Mouse (Mus musculus) cerebellum, postnatal 14 days (tissue): ENCODE measurements around the gene Ethe1.
A peak's percentile ranks its signal among the peaks of the same experiment; 100 is the strongest.

Experiments
- DNase-seq, 2 experiments: peaks; one replicate each; pipeline ENCODE4 v3.0.0; 2021; ENCODE audit warnings: mixed read lengths in 2 of 2

The Ethe1 gene

GRCm38 (mm10) chr7:24587330-24588105 is at the start of gene Ethe1, which contains the start of gene Zfp575:
Ethe1 (plus strand) TSS chr7:24587543.
Zfp575 (minus strand) TSS chr7:24587641.
- DNase-seq: peak; percentile 82 to 86

- peak; percentile 85 to 89 for DNase-seq
These were observed 49.8 kb upstream of the Ethe1 start for GRCm38 (mm10) chr7:24537591-24537990.

- peak in 1 of 2 experiments; percentile 36 for DNase-seq
These were observed 49.2 kb upstream of the Ethe1 start for GRCm38 (mm10) chr7:24538154-24538553.

GRCm38 (mm10) chr7:24538701-24539100 is 48.6 kb upstream of the Ethe1 start:
- no peak for DNase-seq

GRCm38 (mm10) chr7:24539686-24540085 is 47.7 kb upstream of the Ethe1 start:
- no peak for DNase-seq

GRCm38 (mm10) chr7:24544506-24544905 is 42.8 kb upstream of the Ethe1 start:
- no peak for DNase-seq

GRCm38 (mm10) chr7:24546068-24546614 is 41.2 kb upstream of the Ethe1 start, which contains the start of the genes Pinlyp and Xrcc1:
Pinlyp (minus strand) TSS chr7:24546118.
Xrcc1 (plus strand) TSS chr7:24546289.
- DNase-seq: peak in 1 of 2 experiments; percentile 34

GRCm38 (mm10) chr7:24546634-24547389 is 40.5 kb upstream of the Ethe1 start:
- DNase-seq: peak; percentile 99 to 100

- DNase-seq: peak in 1 of 2 experiments; percentile 42
These were observed 39.8 kb upstream of the Ethe1 start for GRCm38 (mm10) chr7:24547534-24548036.

GRCm38 (mm10) chr7:24551985-24552759 is 35.2 kb upstream of the Ethe1 start:
- DNase-seq: no peak

- DNase-seq: no peak
These were observed 31.6 kb upstream of the Ethe1 start for GRCm38 (mm10) chr7:24555786-24556185.

GRCm38 (mm10) chr7:24561450-24561849 is 25.9 kb upstream of the Ethe1 start:
- no peak for DNase-seq

- no peak for DNase-seq
These were observed 24.0 kb upstream of the Ethe1 start for GRCm38 (mm10) chr7:24563191-24563836.

- DNase-seq: no peak
These were observed 23.5 kb upstream of the Ethe1 start for GRCm38 (mm10) chr7:24563837-24564206.

- DNase-seq: peak; percentile 82 to 90
These were observed 22.6 kb upstream of the Ethe1 start for GRCm38 (mm10) chr7:24564607-24565265.

GRCm38 (mm10) chr7:24565627-24566026 is 21.7 kb upstream of the Ethe1 start:
- no peak for DNase-seq

GRCm38 (mm10) chr7:24566206-24566605 is 21.1 kb upstream of the Ethe1 start:
- no peak for DNase-seq

GRCm38 (mm10) chr7:24568512-24568911 is 18.8 kb upstream of the Ethe1 start:
- DNase-seq: no peak

- DNase-seq: no peak
These were observed 16.3 kb upstream of the Ethe1 start for GRCm38 (mm10) chr7:24571071-24571470.

GRCm38 (mm10) chr7:24572455-24572854 is 14.9 kb upstream of the Ethe1 start:
- DNase-seq: no peak

GRCm38 (mm10) chr7:24574224-24574796 is 13.0 kb upstream of the Ethe1 start:
- no peak for DNase-seq
